Mouse (Mus musculus) midbrain, embryonic 12.5 days (tissue): ENCODE results near the gene Parp16. TPM values are rescaled to one million over a fixed set of nuclear protein-coding genes. Genes with fewer than 3 reads are reported as not detected.
"Not testable (repeated sequence)": the region's sequence is repeated elsewhere in the genome, so short reads cannot be mapped to it uniquely, and the experiment has no call there.

Experiments
- ATAC-seq: fragments of 200-750 bp; cut with Nextera tagmentation; 2 replicates; pipeline ENCODE4 v1.8.0; 2017; ENCODE audit warnings: low read depth, moderate TSS enrichment, moderate library complexity; ENCODE audit not compliant: low FRiP score
- H3K27ac ChIP-seq: fragments of 300-500 bp; sonication (generic); replicated peaks from 2 replicates; pipeline ENCODE4 v1.5.1; 2016; ENCODE audit warnings: mild to moderate bottlenecking
- H3K27me3 ChIP-seq: fragments of 300-500 bp; sonication (generic); 2 replicates; pipeline ENCODE4 v1.6.1; 2016; ENCODE audit warnings: mild to moderate bottlenecking
- H3K36me3 ChIP-seq: fragments of 300-500 bp; sonication (generic); 2 replicates; pipeline ENCODE4 v1.6.1; 2016
- H3K4me1 ChIP-seq: fragments of 300-500 bp; sonication (generic); 2 replicates; pipeline ENCODE4 v1.6.1; 2016
- H3K4me2 ChIP-seq: fragments of 300-500 bp; sonication (generic); replicated peaks from 2 replicates; pipeline ENCODE4 v1.6.1; 2016; ENCODE audit warnings: mild to moderate bottlenecking, moderate library complexity
- H3K4me3 ChIP-seq: fragments of 300-500 bp; sonication (generic); 2 replicates; pipeline ENCODE4 v1.5.1; 2016; ENCODE audit warnings: mild to moderate bottlenecking
- H3K9ac ChIP-seq: fragments of 300-500 bp; sonication (generic); replicated peaks from 2 replicates; pipeline ENCODE4 v1.6.1; 2016; ENCODE audit warnings: mild to moderate bottlenecking, moderate library complexity
- H3K9me3 ChIP-seq: fragments of 300-500 bp; sonication (generic); 2 replicates; pipeline ENCODE4 v1.6.1; 2016; ENCODE audit warnings: mild to moderate bottlenecking
- WGBS: fragments of 180-500 bp; shearing (Covaris S2); methylation state at CpG from one replicate; pipeline ENCODE4 v1.1.7; 2016; 5-methylcytosine and 5-hydroxymethylcytosine counted together
- polyA plus RNA-seq: library from polyadenylated mRNA; unstranded; fragments of >200 nt; fragmentation: Nextera tagmentation; extraction: Ambion mirVana; gene quantifications from 2 replicates; pipeline ENCODE4 v1.2.1, GENCODE M21; 2016

Gene Parp16
- polyA plus RNA-seq, 1 experiment from 2014 or later, result 6.5 TPM

GRCm38 (mm10) chr9:65200606-65201005 lies 5.5 kb downstream of the Parp16 start:
- Histone ChIP-seq H3K4me2 (no peak overlapping the region), H3K4me3 (no peak overlapping the region), H3K9ac (no peak overlapping the region), H3K4me1 (peaks cover 16% of the 10 kb centered on the region), H3K27ac (peak overlapping the region; percentile 68; the same call in 1 of the 2 replicates), H3K27me3 (no peaks in the 10 kb centered on the region), H3K36me3 (no peaks in the 10 kb centered on the region), H3K9me3 (no peaks in the 10 kb centered on the region)
- 81% methylated on average over 1 of the region's 1 CpGs for WGBS
- ATAC-seq, result no peak

GRCm38 (mm10) chr9:65201021-65201380 lies 5.8 kb downstream of the Parp16 start:
- H3K4me1 ChIP-seq, result peaks cover 12% of the 10 kb centered on the region; the same call in 1 of the 2 replicates
- H3K27ac ChIP-seq, result peak overlapping the region; percentile 68
- H3K27me3 ChIP-seq, result no peaks in the 10 kb centered on the region
- WGBS, result 48% methylated on average over 3 of the region's 3 CpGs
- ATAC-seq, result no peak
- H3K36me3 ChIP-seq, result no peaks in the 10 kb centered on the region
- no peaks in the 10 kb centered on the region for H3K9me3 ChIP-seq
- H3K4me2 ChIP-seq, result no peak overlapping the region
- H3K9ac ChIP-seq, result no peak overlapping the region
- no peak overlapping the region for H3K4me3 ChIP-seq

GRCm38 (mm10) chr9:65201381-65202164 lies 6.4 kb downstream of the Parp16 start:
- Histone ChIP-seq H3K9ac (peak overlapping the region; percentile 48), H3K4me1 (0 out of 2 replicates have a peak, but pooled peaks cover 8% of the 10 kb centered on the region), H3K9me3 (no peaks in the 10 kb centered on the region), H3K4me3 (peak overlapping the region; percentile 40), H3K27me3 (no peaks in the 10 kb centered on the region), H3K36me3 (no peaks in the 10 kb centered on the region), H3K27ac (peak overlapping the region; percentile 68), H3K4me2 (peak overlapping the region; percentile 56)
- ATAC-seq, result peak; percentile 85
- under 1% methylated on average over 18 of the region's 18 CpGs for WGBS

GRCm38 (mm10) chr9:65202165-65202754 lies 7.1 kb downstream of the Parp16 start:
- Histone ChIP-seq H3K4me1 (0 out of 2 replicates have a peak, but pooled peaks cover 8% of the 10 kb centered on the region), H3K27ac (peak overlapping the region; percentile 68), H3K9me3 (no peaks in the 10 kb centered on the region), H3K36me3 (no peaks in the 10 kb centered on the region), H3K9ac (peak overlapping the region; percentile 48), H3K27me3 (no peaks in the 10 kb centered on the region), H3K4me2 (peak overlapping the region; percentile 56), H3K4me3 (peak overlapping the region; percentile 40)
- WGBS, result 24% methylated on average over 9 of the region's 11 CpGs
- ATAC-seq, result peak; percentile 41; the same call in 1 of the 2 replicates

- ATAC-seq, result no peak
- H3K27ac ChIP-seq, result no peak overlapping the region
- H3K9ac ChIP-seq, result no peak overlapping the region
- no peaks in the 10 kb centered on the region for H3K27me3 ChIP-seq
- H3K4me2 ChIP-seq, result no peak overlapping the region
- H3K9me3 ChIP-seq, result no peaks in the 10 kb centered on the region
- H3K36me3 ChIP-seq, result no peaks in the 10 kb centered on the region
- 0 out of 2 replicates have a peak, but pooled peaks cover 3% of the 10 kb centered on the region for H3K4me1 ChIP-seq
- 73% methylated on average over 11 of the region's 11 CpGs for WGBS
- H3K4me3 ChIP-seq, result no peak overlapping the region
These were observed 10.1 kb downstream of the Parp16 start for GRCm38 (mm10) chr9:65205049-65205815.

- not testable (repeated sequence) for H3K4me2 ChIP-seq, H3K36me3 ChIP-seq, H3K4me3 ChIP-seq, H3K9me3 ChIP-seq, H3K27ac ChIP-seq, H3K27me3 ChIP-seq, ATAC-seq, H3K9ac ChIP-seq, H3K4me1 ChIP-seq
- WGBS, result 92% methylated on average over 9 of the region's 9 CpGs
These were observed 12.1 kb downstream of the Parp16 start for GRCm38 (mm10) chr9:65207041-65207815.

- Histone ChIP-seq H3K36me3 (no peaks in the 10 kb centered on the region), H3K9me3 (no peaks in the 10 kb centered on the region), H3K4me3 (no peak overlapping the region), H3K9ac (no peak overlapping the region), H3K4me1 (no peaks in the 10 kb centered on the region), H3K27ac (no peak overlapping the region), H3K27me3 (no peaks in the 10 kb centered on the region), H3K4me2 (no peak overlapping the region)
- WGBS, result 93% methylated on average over 32 of the region's 32 CpGs
- ATAC-seq, result no peak
These were observed 13.4 kb downstream of the Parp16 start for GRCm38 (mm10) chr9:65208293-65209179.

- WGBS, result 52% methylated on average over 1 of the region's 1 CpGs
- Histone ChIP-seq H3K9ac (no peak overlapping the region), H3K36me3 (no peaks in the 10 kb centered on the region), H3K27ac (no peak overlapping the region), H3K4me1 (peaks cover 7% of the 10 kb centered on the region), H3K27me3 (no peaks in the 10 kb centered on the region), H3K4me3 (no peak overlapping the region), H3K4me2 (no peak overlapping the region), H3K9me3 (no peaks in the 10 kb centered on the region)
- no peak for ATAC-seq
These were observed 16.4 kb downstream of the Parp16 start for GRCm38 (mm10) chr9:65211598-65211997.

- peak overlapping the region; percentile 81 for H3K4me2 ChIP-seq
- no peaks in the 10 kb centered on the region for H3K9me3 ChIP-seq
- H3K4me3 ChIP-seq, result peak overlapping the region; percentile 55
- H3K27me3 ChIP-seq, result no peaks in the 10 kb centered on the region
- H3K36me3 ChIP-seq, result no peaks in the 10 kb centered on the region
- WGBS, result 18% methylated on average over 10 of the region's 10 CpGs
- H3K9ac ChIP-seq, result peak overlapping the region; percentile 75; the same call in 1 of the 2 replicates
- peaks cover 7% of the 10 kb centered on the region for H3K4me1 ChIP-seq
- H3K27ac ChIP-seq, result peak overlapping the region; percentile 76; the same call in 1 of the 2 replicates
- peak; percentile 20 for ATAC-seq
These were observed 19.2 kb downstream of the Parp16 start for GRCm38 (mm10) chr9:65214425-65214777.

- Histone ChIP-seq H3K27ac (peak overlapping the region; percentile 76), H3K27me3 (no peaks in the 10 kb centered on the region), H3K4me3 (peak overlapping the region; percentile 55), H3K4me1 (peaks cover 7% of the 10 kb centered on the region), H3K36me3 (no peaks in the 10 kb centered on the region), H3K9ac (peak overlapping the region; percentile 75), H3K4me2 (peak overlapping the region; percentile 81), H3K9me3 (no peaks in the 10 kb centered on the region)
- WGBS, result 1% methylated on average over 52 of the region's 59 CpGs
- ATAC-seq, result peak; percentile 95
These were observed 19.8 kb downstream of the Parp16 start for GRCm38 (mm10) chr9:65214778-65215493.
